Mouse (Mus musculus) megakaryocyte, embryonic 14.5 days (primary cell): ENCODE measurements around the gene Fnip2.

Experiments used
- FLI1 ChIP-seq: IDR thresholded peaks from 2 replicates; pipeline ENCODE4 v1.6.1; 2012; ENCODE audit warnings: low read length, inconsistent platforms, mixed read lengths
- GATA1 ChIP-seq: IDR thresholded peaks from 3 replicates; pipeline ENCODE4 v1.6.1; 2012; ENCODE audit warnings: mixed read lengths, low read length, inconsistent platforms, borderline replicate concordance

DNA sequence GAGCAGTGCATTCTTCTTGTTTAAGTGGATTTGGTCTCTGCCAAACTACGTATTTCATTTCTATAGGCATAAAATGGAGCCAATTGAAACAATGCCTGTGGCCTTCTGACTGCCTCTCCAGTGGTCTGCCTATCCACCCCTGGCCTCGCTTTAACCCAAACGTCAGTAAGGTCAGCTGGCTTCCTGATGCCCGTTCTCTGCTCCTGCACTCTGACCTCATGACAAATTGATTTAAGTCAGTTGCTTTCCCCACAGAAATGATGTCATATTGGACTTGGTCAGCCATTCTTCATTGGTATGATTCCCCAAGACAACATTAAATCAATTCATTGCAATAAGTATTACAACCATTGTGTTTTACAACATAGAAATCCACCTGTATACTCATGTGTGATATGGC lies 159.1 kb downstream of the Fnip2 start:
- no peak for TF ChIP-seq GATA1
- no peak for TF ChIP-seq FLI1
